Mouse (Mus musculus): ENCODE results near the gene Grhl3. TPM values are rescaled to one million over a fixed set of nuclear protein-coding genes. Genes with fewer than 3 reads are reported as not detected.

The Grhl3 gene
- not detected for polyA plus RNA-seq (2014; fragmentation: Illumina TruSeq; extraction: RNeasy Lipid Tissue Mini Kit (QIAGEN cat#74804); ENCODE audit: low read depth, low replicate concordance)

GRCm38 (mm10) chr4:135573251-135573808 lies at the start of gene Grhl3:
Grhl3 (minus strand) TSS chr4:135573630.

GRCm38 (mm10) chr4:135494521-135495396 lies 78.7 kb downstream of the Grhl3 start, which contains the start of the genes Stpg1 and Nipal3:
Stpg1 (plus strand) TSS chr4:135494790.
Nipal3 (minus strand) TSS chr4:135495038.

Other genes starting within 250 kb of the Grhl3 start
- gene Srrm1, start 220.3 kb downstream of the Grhl3 start, polyA plus RNA-seq (2014; fragmentation: Illumina TruSeq; extraction: RNeasy Lipid Tissue Mini Kit (QIAGEN cat#74804); ENCODE audit: low read depth, low replicate concordance), result 95.8 TPM
- gene Ncmap, start 175.4 kb downstream of the Grhl3 start, polyA plus RNA-seq (2014; fragmentation: Illumina TruSeq; extraction: RNeasy Lipid Tissue Mini Kit (QIAGEN cat#74804); ENCODE audit: low read depth, low replicate concordance), result not detected
- 7.1 TPM for gene Rcan3, start 139.8 kb downstream of the Grhl3 start, polyA plus RNA-seq (2014; fragmentation: Illumina TruSeq; extraction: RNeasy Lipid Tissue Mini Kit (QIAGEN cat#74804); ENCODE audit: low read depth, low replicate concordance)
- 0.37 TPM for gene Stpg1, start 78.8 kb downstream of the Grhl3 start, polyA plus RNA-seq (2014; fragmentation: Illumina TruSeq; extraction: RNeasy Lipid Tissue Mini Kit (QIAGEN cat#74804); ENCODE audit: low read depth, low replicate concordance)
- gene Nipal3, start 78.6 kb downstream of the Grhl3 start, polyA plus RNA-seq (2014; fragmentation: Illumina TruSeq; extraction: RNeasy Lipid Tissue Mini Kit (QIAGEN cat#74804); ENCODE audit: low read depth, low replicate concordance), result 19.5 TPM
- gene Ifnlr1, start 112.7 kb upstream of the Grhl3 start, polyA plus RNA-seq (2014; fragmentation: Illumina TruSeq; extraction: RNeasy Lipid Tissue Mini Kit (QIAGEN cat#74804); ENCODE audit: low read depth, low replicate concordance), result 2.0 TPM
- gene Il22ra1, start 154.5 kb upstream of the Grhl3 start, polyA plus RNA-seq (2014; fragmentation: Illumina TruSeq; extraction: RNeasy Lipid Tissue Mini Kit (QIAGEN cat#74804); ENCODE audit: low read depth, low replicate concordance), result 0.24 TPM
- gene Myom3, start 186.1 kb upstream of the Grhl3 start, polyA plus RNA-seq (2014; fragmentation: Illumina TruSeq; extraction: RNeasy Lipid Tissue Mini Kit (QIAGEN cat#74804); ENCODE audit: low read depth, low replicate concordance), result 3.5 TPM